Mouse (Mus musculus) stomach, embryonic 16.5 days (tissue): Measurements from ENCODE around the gene Rnf166. TPM values are rescaled to one million over a fixed set of nuclear protein-coding genes. Genes with fewer than 3 reads are reported as not detected.

ENCODE experiments used
- ATAC-seq: fragments of 200-750 bp; cut with Nextera tagmentation; 2 replicates; pipeline ENCODE4 v1.8.0; 2017; ENCODE audit warnings: moderate number of reproducible peaks, moderate TSS enrichment; ENCODE audit not compliant: insufficient read depth, low FRiP score
- H3K27ac ChIP-seq: fragments of 300-500 bp; sonication (generic); 2 replicates; pipeline ENCODE4 v1.5.1; 2014; ENCODE audit warnings: low read length
- H3K27me3 ChIP-seq: fragments of 300-500 bp; sonication (generic); 2 replicates; pipeline ENCODE4 v1.6.1; 2014; ENCODE audit warnings: low read length, control low read depth, mixed read lengths; ENCODE audit not compliant: control insufficient read depth, insufficient read depth
- H3K36me3 ChIP-seq: fragments of 300-500 bp; sonication (generic); 2 replicates; pipeline ENCODE4 v1.6.1; 2014; ENCODE audit warnings: low read length; ENCODE audit not compliant: control insufficient read depth, insufficient read depth
- H3K4me1 ChIP-seq: fragments of 300-500 bp; sonication (generic); 2 replicates; pipeline ENCODE4 v1.6.1; 2014; ENCODE audit warnings: low read length, control low read depth, mixed read lengths; ENCODE audit not compliant: control insufficient read depth, insufficient read depth
- H3K4me2 ChIP-seq: fragments of 300-500 bp; sonication (generic); 2 replicates; pipeline ENCODE4 v1.6.1; 2014; ENCODE audit warnings: low read depth, low read length, mixed read lengths
- H3K4me3 ChIP-seq: fragments of 300-500 bp; sonication (generic); replicated peaks from 2 replicates; pipeline ENCODE4 v1.5.1; 2014; ENCODE audit warnings: mild to moderate bottlenecking, low read length
- H3K9ac ChIP-seq: fragments of 300-500 bp; sonication (generic); 2 replicates; pipeline ENCODE4 v1.6.1; 2014; ENCODE audit warnings: low read length
- H3K9me3 ChIP-seq: fragments of 300-500 bp; sonication (generic); replicated peaks from 2 replicates; pipeline ENCODE4 v1.6.1; 2016; ENCODE audit warnings: low read length, control low read depth; ENCODE audit not compliant: control insufficient read depth
- WGBS: fragments of 180-500 bp; shearing (Covaris S2); extraction: QIAGEN DNeasy Blood & Tissue Kit; methylation state at CpG from one replicate; pipeline ENCODE4 v1.1.7; 2014; 5-methylcytosine and 5-hydroxymethylcytosine counted together
- polyA plus RNA-seq: library from polyadenylated mRNA; unstranded; fragments of >200 nt; fragmentation: Nextera tagmentation; extraction: Ambion mirVana; gene quantifications from 2 replicates; pipeline ENCODE4 v1.2.1, GENCODE M21; 2015

The Rnf166 gene
- polyA plus RNA-seq, 1 experiment from 2014 or later, result 36.4 TPM

DNA sequence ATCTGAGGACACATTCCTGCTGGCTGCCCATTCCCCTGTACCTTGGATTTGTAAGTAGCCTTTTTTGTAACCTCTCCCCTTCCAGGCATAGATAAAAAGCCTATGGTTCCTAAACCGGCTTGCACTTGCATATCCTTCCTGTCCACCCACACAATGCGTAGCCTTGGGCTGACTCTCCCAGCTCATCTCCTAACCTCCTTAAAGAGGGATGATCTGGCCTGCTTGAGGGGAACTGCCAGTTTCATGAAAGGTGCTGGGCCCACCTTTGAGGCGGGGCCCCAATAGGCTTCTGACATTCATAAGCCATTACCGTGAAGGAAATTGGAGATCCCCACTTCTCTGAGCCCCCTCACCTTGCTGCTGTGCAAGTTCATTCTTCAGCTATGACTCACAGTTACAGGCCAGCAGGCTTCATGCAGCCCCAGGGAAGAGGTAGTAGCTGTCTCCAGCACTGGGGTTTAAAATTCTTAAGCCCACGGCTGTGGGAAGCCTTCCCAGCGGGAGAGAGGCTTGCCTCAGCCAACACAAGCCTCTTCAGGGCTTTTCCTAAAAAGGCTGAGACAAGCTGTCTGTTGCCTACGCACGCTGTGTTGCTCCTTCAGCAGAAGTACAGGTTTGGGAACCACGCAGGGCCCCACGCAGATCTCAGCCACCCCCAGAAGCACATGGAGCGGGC, 14.3 kb downstream of the Rnf166 start:
- no peaks in the 10 kb centered on the region for H3K9me3 ChIP-seq
- H3K4me3 ChIP-seq, result no peak overlapping the region
- peaks cover 5% of the 10 kb centered on the region for H3K36me3 ChIP-seq
- H3K9ac ChIP-seq, result no peak overlapping the region
- 63% methylated on average over 11 of the region's 11 CpGs for WGBS
- no peak for ATAC-seq
- H3K27me3 ChIP-seq, result peaks cover 19% of the 10 kb centered on the region
- no peak overlapping the region for H3K4me2 ChIP-seq
- H3K4me1 ChIP-seq, result 0 out of 2 replicates have a peak, but pooled peaks cover 6% of the 10 kb centered on the region
- H3K27ac ChIP-seq, result no peak overlapping the region

DNA sequence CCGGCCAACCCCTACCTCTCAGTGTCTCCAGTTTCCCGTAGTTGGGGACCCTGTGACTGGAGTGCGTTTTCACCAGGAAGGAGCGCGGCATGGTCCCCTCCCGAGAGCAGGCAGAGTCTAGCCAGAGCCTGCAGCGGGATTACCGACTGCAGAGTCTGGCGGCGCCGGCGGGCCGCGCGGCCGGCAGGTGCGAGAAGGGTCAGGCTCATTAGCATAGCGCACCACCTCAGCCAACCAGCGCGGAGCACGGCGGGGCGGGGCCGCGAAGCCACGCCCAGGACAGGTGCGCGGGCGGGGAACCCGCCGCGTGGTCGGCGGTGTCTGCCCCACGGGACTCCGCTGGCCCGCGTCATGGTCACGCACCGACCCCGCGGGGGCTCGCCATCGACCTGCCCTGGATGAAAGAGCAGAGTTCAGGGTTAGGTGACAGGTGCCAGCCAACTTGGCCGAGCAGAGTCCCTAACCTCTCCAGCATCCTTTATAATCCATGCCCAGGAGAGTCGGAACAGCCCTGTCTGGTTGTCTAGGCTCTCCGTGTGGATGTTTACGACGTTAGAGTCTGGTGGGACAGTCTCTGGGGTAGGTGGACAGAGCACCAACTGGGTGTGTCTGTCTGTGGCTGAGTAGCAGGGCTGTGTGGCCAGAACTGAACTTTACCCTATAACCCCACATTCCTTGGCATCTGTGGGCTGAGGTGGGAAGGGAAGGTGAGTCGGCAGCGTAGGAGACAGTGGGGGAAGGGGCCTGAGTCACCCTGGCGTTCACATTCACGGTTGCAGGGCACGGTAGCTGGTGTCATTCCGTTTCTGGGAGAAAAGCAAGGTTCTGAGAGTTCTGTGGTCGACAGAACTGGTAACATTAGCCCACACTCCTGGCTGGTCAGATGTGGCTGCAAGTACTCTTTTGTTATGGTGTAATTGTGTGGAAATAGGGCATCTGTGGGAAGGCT, 15.1 kb downstream of the Rnf166 start, which contains the start of gene Snai3:
Snai3 (minus strand) TSS at position 210 of the 949 bp plus-strand sequence.
- WGBS, result 2% methylated on average over 56 of the region's 56 CpGs
- H3K27me3 ChIP-seq, result peaks cover 19% of the 10 kb centered on the region
- H3K4me3 ChIP-seq, result peak within 1 kb of the TSS; percentile 39
- peak; percentile 89 for ATAC-seq
- no peak within 1 kb of the TSS for H3K27ac ChIP-seq
- H3K36me3 ChIP-seq, result no peaks in the 10 kb centered on the region
- H3K9me3 ChIP-seq, result no peaks in the 10 kb centered on the region
- H3K4me2 ChIP-seq, result peak within 1 kb of the TSS; percentile 68
- peak within 1 kb of the TSS; percentile 62 for H3K9ac ChIP-seq
- 0 out of 2 replicates have a peak, but pooled peaks cover 6% of the 10 kb centered on the region for H3K4me1 ChIP-seq

DNA sequence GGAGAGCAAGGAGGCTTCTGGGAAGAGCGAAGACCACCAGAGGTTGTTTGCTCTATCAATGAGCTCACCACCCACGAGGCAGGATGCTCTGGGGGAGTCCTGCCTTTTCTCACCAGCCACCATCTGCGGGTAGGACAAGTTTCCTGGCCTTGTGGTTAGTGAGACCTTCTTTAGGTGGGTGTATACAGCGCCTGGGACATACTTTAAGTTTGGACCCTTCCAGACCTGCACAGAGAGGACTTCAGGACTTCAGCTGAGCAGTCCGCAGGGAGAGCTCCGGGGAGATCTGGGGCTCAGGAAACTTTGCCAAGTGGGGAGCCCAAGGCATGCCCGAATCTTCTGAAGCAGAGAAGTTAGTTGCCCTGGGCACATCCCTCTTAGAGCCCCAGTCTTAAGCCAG, 15.9 kb downstream of the Rnf166 start:
- ATAC-seq, result no peak
- H3K9ac ChIP-seq, result peak overlapping the region; percentile 62

DNA sequence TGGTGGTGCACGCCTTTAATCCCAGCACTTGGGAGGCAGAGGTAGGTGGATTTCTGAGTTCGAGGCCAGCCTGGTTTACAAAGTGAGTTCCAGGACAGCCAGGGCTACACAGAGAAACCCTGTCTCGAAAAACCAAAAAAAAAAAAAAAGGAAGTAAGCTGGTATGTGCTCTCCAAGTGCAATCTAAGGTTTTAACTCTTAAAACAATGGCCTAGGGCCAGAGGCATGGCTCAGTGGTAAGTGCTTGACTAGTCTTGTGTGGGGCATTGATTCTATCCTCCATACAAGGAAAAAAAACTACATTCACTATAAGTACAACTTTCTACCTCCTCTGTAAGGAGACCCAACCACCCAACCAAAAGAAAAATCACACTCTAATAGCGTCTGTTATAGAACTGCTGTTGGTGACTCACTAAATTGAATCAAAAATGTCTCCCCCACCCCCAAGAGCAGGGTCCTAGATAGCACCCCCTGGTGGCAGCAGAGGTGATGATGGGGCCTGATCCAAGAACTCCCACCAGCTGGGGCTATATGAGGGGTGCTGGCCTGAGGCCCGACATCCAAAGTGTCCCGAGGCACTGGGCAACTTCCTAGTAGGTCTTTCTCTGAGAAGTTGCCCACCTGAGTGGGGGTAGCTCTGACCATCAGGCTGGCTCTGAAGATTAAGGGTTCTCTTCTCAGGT, 16.5 kb downstream of the Rnf166 start:
- H3K36me3 ChIP-seq, result no peaks in the 10 kb centered on the region
- H3K4me1 ChIP-seq, result 0 out of 2 replicates have a peak, but pooled peaks cover 6% of the 10 kb centered on the region
- no peak overlapping the region for H3K9ac ChIP-seq
- H3K4me3 ChIP-seq, result no peak overlapping the region
- H3K27me3 ChIP-seq, result peaks cover 19% of the 10 kb centered on the region
- H3K9me3 ChIP-seq, result no peaks in the 10 kb centered on the region
- no peak overlapping the region for H3K27ac ChIP-seq
- no peak for ATAC-seq
- WGBS, result 59% methylated on average over 6 of the region's 6 CpGs
- H3K4me2 ChIP-seq, result no peak overlapping the region

More for the DNA sequence above, 15.9 kb downstream of the Rnf166 start:
- H3K36me3 ChIP-seq, result no peaks in the 10 kb centered on the region
- H3K4me2 ChIP-seq, result peak overlapping the region; percentile 68
- H3K4me3 ChIP-seq, result peak overlapping the region; percentile 39
- WGBS, result 23% methylated on average over 7 of the region's 7 CpGs
- 0 out of 2 replicates have a peak, but pooled peaks cover 6% of the 10 kb centered on the region for H3K4me1 ChIP-seq
- H3K9me3 ChIP-seq, result no peaks in the 10 kb centered on the region
- H3K27ac ChIP-seq, result no peak overlapping the region
- peaks cover 19% of the 10 kb centered on the region for H3K27me3 ChIP-seq

DNA sequence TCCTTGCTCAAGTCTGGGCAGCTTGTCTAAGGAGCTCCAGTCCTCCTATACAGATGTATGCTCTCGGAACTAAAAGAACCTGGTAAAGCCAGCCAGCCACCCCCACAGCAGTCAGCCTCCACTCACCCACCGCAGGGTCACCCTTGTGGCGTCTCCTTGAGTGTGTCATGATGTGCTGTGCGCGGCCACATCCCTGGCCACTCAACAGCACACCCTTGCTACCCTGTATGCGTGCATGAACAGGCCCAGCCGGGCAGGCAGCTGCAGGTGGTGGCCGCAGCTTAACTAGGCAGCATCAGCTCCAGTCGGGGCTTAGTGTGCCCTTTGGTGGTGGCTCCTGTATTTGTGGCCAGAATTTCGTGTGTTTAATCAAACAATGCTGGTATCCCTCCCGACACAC, 18.7 kb downstream of the Rnf166 start:
- Histone ChIP-seq H3K9ac (no peak overlapping the region), H3K4me3 (no peak overlapping the region), H3K9me3 (no peaks in the 10 kb centered on the region), H3K4me2 (no peak overlapping the region), H3K36me3 (no peaks in the 10 kb centered on the region), H3K4me1 (0 out of 2 replicates have a peak, but pooled peaks cover 6% of the 10 kb centered on the region), H3K27me3 (peaks cover 19% of the 10 kb centered on the region), H3K27ac (no peak overlapping the region)
- ATAC-seq, result no peak
- 67% methylated on average over 11 of the region's 11 CpGs for WGBS

DNA sequence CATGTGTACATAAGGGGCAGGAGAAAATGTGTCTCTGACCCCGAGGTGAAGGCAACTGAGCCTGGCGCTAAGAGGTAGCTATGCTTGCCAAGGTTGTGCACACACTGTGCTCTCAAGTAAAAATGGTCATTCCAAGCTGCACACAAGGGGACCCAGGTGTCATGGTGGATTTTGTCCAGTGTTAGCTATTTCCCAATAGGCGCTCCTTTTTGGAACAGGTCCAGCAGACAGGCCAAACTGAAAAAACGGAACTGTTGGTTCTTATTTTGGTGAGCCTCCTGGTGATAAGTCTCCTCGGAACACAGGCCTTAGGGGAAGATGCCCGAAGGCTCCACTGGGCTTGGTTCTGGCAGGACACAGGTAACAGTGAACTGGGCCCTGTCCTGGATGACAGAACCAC, 21.5 kb downstream of the Rnf166 start:
- H3K4me2 ChIP-seq, result no peak overlapping the region
- 83% methylated on average over 6 of the region's 6 CpGs for WGBS

DNA sequence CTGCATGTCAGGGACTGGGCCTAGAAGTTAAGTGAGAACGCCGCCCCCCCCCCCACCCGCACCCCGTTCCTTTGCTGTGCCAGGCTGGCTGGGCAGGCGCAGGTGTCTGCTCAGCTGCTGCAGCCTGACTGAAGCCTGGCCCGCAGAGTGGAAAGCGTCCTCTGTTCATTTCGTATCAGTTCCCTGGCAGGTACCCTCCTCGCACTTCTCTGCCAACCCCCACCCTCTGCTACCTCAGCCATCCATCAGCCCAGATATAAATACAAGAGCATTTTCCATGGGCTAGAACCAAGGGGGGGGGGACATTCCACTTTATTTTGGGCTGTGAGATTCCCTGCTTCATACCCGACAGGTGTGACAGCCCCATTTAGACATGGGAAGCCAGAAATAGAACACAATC, 23.7 kb downstream of the Rnf166 start:
- Histone ChIP-seq H3K4me2 (no peak overlapping the region), H3K27ac (no peak overlapping the region), H3K9ac (no peak overlapping the region), H3K36me3 (no peaks in the 10 kb centered on the region), H3K9me3 (no peaks in the 10 kb centered on the region), H3K4me3 (no peak overlapping the region), H3K27me3 (no peaks in the 10 kb centered on the region), H3K4me1 (no peaks in the 10 kb centered on the region)
- 88% methylated on average over 10 of the region's 10 CpGs for WGBS
- ATAC-seq, result no peak

More for the DNA sequence above, 21.5 kb downstream of the Rnf166 start:
- Histone ChIP-seq H3K9ac (no peak overlapping the region), H3K27ac (no peak overlapping the region), H3K4me1 (no peaks in the 10 kb centered on the region), H3K36me3 (no peaks in the 10 kb centered on the region), H3K4me3 (no peak overlapping the region), H3K9me3 (no peaks in the 10 kb centered on the region), H3K27me3 (peaks cover 6% of the 10 kb centered on the region)
- no peak for ATAC-seq

DNA sequence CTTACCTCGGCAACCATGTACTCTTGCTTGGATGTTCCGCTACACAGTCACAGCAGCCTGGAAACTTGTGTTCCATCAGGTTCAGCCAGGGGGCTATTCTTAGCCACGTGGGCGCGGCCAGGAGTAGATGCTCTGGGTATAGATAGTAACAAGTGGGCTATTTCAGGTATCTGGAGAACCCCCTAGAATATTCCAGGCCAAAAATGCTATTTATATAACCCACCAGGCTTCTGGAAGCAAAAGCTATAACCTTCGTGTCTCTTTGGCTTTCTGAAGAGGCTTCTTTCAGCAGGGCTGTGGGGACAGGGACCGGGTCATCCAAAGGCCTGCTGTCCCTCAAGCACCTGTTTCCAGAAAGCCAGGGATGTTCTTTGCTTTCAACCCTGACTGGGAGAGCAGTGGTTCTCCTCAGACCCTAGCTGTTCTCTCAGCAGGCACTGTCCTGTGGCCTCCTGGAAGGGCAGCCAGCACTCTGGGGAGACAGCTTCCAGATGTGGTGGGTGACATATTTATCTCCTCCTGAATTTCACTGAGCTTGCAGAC, 24.6 kb downstream of the Rnf166 start:
- Histone ChIP-seq H3K36me3 (no peaks in the 10 kb centered on the region), H3K9ac (no peak overlapping the region), H3K4me2 (no peak overlapping the region), H3K4me3 (no peak overlapping the region), H3K27ac (no peak overlapping the region), H3K4me1 (no peaks in the 10 kb centered on the region; the same call in 1 of the 2 replicates), H3K27me3 (no peaks in the 10 kb centered on the region), H3K9me3 (no peaks in the 10 kb centered on the region)
- WGBS, result 55% methylated on average over 7 of the region's 7 CpGs
- no peak for ATAC-seq
